Mouse (Mus musculus) CH12.LX (cell line): ENCODE data around the gene Exoc3l2. TPM values are rescaled to one million over a fixed set of nuclear protein-coding genes. Genes with fewer than 3 reads are reported as not detected.

Experiments
- DNase-seq: peaks from one replicate; pipeline ENCODE4 v3.0.0-alpha.2; 2013; ENCODE audit errors: extremely low read depth
- H3K27ac ChIP-seq: 2 replicates; pipeline ENCODE4 v1.5.1; 2012; ENCODE audit warnings: low read depth, mild to moderate bottlenecking, control low read depth, moderate library complexity; ENCODE audit not compliant: insufficient read depth
- H3K27me3 ChIP-seq: replicated peaks from 2 replicates; pipeline ENCODE3; 2012; ENCODE audit warnings: inconsistent platforms
- H3K36me3 ChIP-seq, 2 experiments: replicated peaks in 1 of 2; 2 replicates each; pipeline versions ENCODE3 to v1.6.1; 2012; ENCODE audit warnings: inconsistent platforms in 1 of 2, low read length in 1 of 2, mild to moderate bottlenecking in 1 of 2, mixed read lengths in 1 of 2, moderate library complexity in 1 of 2; ENCODE audit not compliant: control insufficient read depth in 1 of 2, insufficient read depth in 1 of 2
- H3K4me1 ChIP-seq, 2 experiments: 2 replicates each; pipeline ENCODE4 v1.6.1; 2012; ENCODE audit warnings: inconsistent platforms in 1 of 2, moderate library complexity in 1 of 2; ENCODE audit not compliant: insufficient read depth in 2 of 2, control insufficient read depth in 1 of 2
- H3K4me2 ChIP-seq: 2 replicates; pipeline ENCODE4 v1.6.1; 2012; ENCODE audit warnings: low read depth, mild to moderate bottlenecking, control low read depth; ENCODE audit not compliant: poor library complexity, insufficient read depth, severe bottlenecking
- H3K4me3 ChIP-seq, 3 experiments: fragments of 150-350 bp in 1 of 3; sonication (generic) in 1 of 3; replicated peaks in 1 of 3; 2 replicates each; pipeline versions ENCODE3 to v1.5.1; 2011 to 2012; ENCODE audit warnings: low read depth in 2 of 3, low read length in 2 of 3, mild to moderate bottlenecking in 2 of 3, moderate library complexity in 2 of 3, control low read depth in 1 of 3, improper control_type of control experiment in 1 of 3, inconsistent platforms in 1 of 3, mixed read lengths in 1 of 3; ENCODE audit not compliant: poor library complexity in 1 of 3
- H3K79me2 ChIP-seq: replicated peaks from 2 replicates; pipeline ENCODE4 v1.6.1; 2012; ENCODE audit warnings: mild to moderate bottlenecking, moderate library complexity; ENCODE audit not compliant: control insufficient read depth, poor library complexity, insufficient read depth, severe bottlenecking; ENCODE audit errors: extremely low read depth
- H3K9ac ChIP-seq: 2 replicates; pipeline ENCODE4 v1.6.1; 2012; ENCODE audit warnings: low read depth, mild to moderate bottlenecking, control low read depth, moderate library complexity; ENCODE audit not compliant: insufficient read depth
- H3K9me3 ChIP-seq: replicated peaks from 2 replicates; pipeline ENCODE3; 2012; ENCODE audit warnings: low read length, inconsistent platforms, mixed read lengths
- CHD2 ChIP-seq: IDR thresholded peaks from 2 replicates; pipeline ENCODE4 v1.6.1; 2011; ENCODE audit warnings: low read length, improper control_type of control experiment
- CTCF ChIP-seq, 2 experiments: IDR thresholded peaks in 1 of 2; conservative IDR thresholded peaks in 1 of 2; 2 replicates each; pipeline ENCODE4 v1.5.1; 2011 to 2012; ENCODE audit warnings: low read depth in 2 of 2, low read length in 2 of 2, improper control_type of control experiment in 1 of 2, inconsistent platforms in 1 of 2, mild to moderate bottlenecking in 1 of 2, moderate library complexity in 1 of 2
- EP300 ChIP-seq: IDR thresholded peaks from 2 replicates; pipeline ENCODE4 v1.6.1; 2011; ENCODE audit warnings: low read length, improper control_type of control experiment
- ETS1 ChIP-seq: conservative IDR thresholded peaks from 2 replicates; pipeline ENCODE4 v1.6.1; 2012; ENCODE audit warnings: low read depth, mild to moderate bottlenecking, inconsistent platforms, low read length, improper control_type of control experiment, moderate library complexity
- GABPA ChIP-seq: IDR thresholded peaks from 2 replicates; pipeline ENCODE4 v1.6.1; 2012; ENCODE audit warnings: low read depth, low read length, improper control_type of control experiment, inconsistent platforms; ENCODE audit not compliant: insufficient replicate concordance
- IRF4 ChIP-seq: IDR thresholded peaks from 2 replicates; pipeline ENCODE4 v1.6.1; 2014; ENCODE audit warnings: low read depth, mild to moderate bottlenecking, inconsistent platforms, low read length, improper control_type of control experiment
- JUND ChIP-seq: conservative IDR thresholded peaks from 2 replicates; pipeline ENCODE4 v1.6.1; 2011; ENCODE audit warnings: low read depth, low read length, improper control_type of control experiment
- KAT2A ChIP-seq: IDR thresholded peaks from 2 replicates; pipeline ENCODE4 v1.6.1; 2012; ENCODE audit warnings: low read length, improper control_type of control experiment, inconsistent platforms; ENCODE audit not compliant: insufficient replicate concordance
- MAX ChIP-seq: IDR thresholded peaks from 2 replicates; pipeline ENCODE4 v1.6.1; 2011; ENCODE audit warnings: low read length, improper control_type of control experiment
- MXI1 ChIP-seq: IDR thresholded peaks from 2 replicates; pipeline ENCODE4 v1.6.1; 2011; ENCODE audit warnings: mild to moderate bottlenecking, low read depth, low read length, improper control_type of control experiment
- NELFE ChIP-seq: IDR thresholded peaks from 2 replicates; pipeline ENCODE4 v1.6.1; 2011; ENCODE audit warnings: low read depth, low read length, improper control_type of control experiment
- POLR2A ChIP-seq: IDR thresholded peaks from 2 replicates; pipeline ENCODE4 v1.6.1; 2011; ENCODE audit warnings: low read depth, mild to moderate bottlenecking, improper control_type of control experiment, low read length
- RAD21 ChIP-seq: IDR thresholded peaks from 2 replicates; pipeline ENCODE4 v1.6.1; 2011; ENCODE audit warnings: low read depth, mild to moderate bottlenecking, low read length, improper control_type of control experiment, moderate library complexity
- RCOR1 ChIP-seq: conservative IDR thresholded peaks from 2 replicates; pipeline ENCODE4 v1.6.1; 2012; ENCODE audit warnings: low read depth, mild to moderate bottlenecking, inconsistent platforms, low read length, improper control_type of control experiment
- SMC3 ChIP-seq: IDR thresholded peaks from 2 replicates; pipeline ENCODE4 v1.6.1; 2011; ENCODE audit warnings: low read depth, low read length, improper control_type of control experiment
- TBP ChIP-seq: conservative IDR thresholded peaks from 2 replicates; pipeline ENCODE4 v1.6.1; 2011; ENCODE audit warnings: low read depth, low read length, improper control_type of control experiment
- USF1 ChIP-seq: IDR thresholded peaks from 2 replicates; pipeline ENCODE4 v1.6.1; 2014; ENCODE audit warnings: low read depth, mild to moderate bottlenecking, inconsistent platforms, low read length, improper control_type of control experiment
- ZNF384 ChIP-seq: IDR thresholded peaks from 2 replicates; pipeline ENCODE4 v1.6.1; 2012; ENCODE audit warnings: low read depth, low read length, improper control_type of control experiment, inconsistent platforms
- dilution Hi-C: fragments of 300-500 bp; cut with MboI; formaldehyde crosslinking; loops from 2 replicates; pipeline ENCODE4 v1.14.3; 2020; ENCODE audit warnings: low sequenced_read_pairs; ENCODE audit not compliant: extremely low pct_unique_long_range_greater_than_20kb, extremely low pct_ligation_motif_present
- in situ Hi-C: fragments of 300-500 bp; cut with MboI; formaldehyde crosslinking; loops from 3 replicates; pipeline ENCODE4 v1.14.3; 2019; ENCODE audit warnings: low sequenced_read_pairs, low pct_ligation_motif_present, low pct_unique_long_range_greater_than_20kb, mixed read lengths
- polyA plus RNA-seq: library from polyadenylated mRNA; unstranded; fragments of >175 nt; gene quantifications from 2 replicates; pipeline ENCODE4 v1.2.1, GENCODE M21; 2012; ENCODE audit warnings: low read depth; ENCODE audit not compliant: insufficient read length
- total RNA-seq, 2 experiments: library from RNA; depleted of rRNA; stranded (reverse); fragments of 300-350 nt in 1 of 2; fragments of >200 nt in 1 of 2; gene quantifications; 2 replicates each; pipeline ENCODE4 v1.2.3; 2012 to 2014

The Exoc3l2 gene
- total and polyA plus RNA-seq, 3 experiments: 0.08 TPM; not detected in 2

GRCm38 (mm10) chr7:19443344-19443743 is 19.8 kb upstream of the Exoc3l2 start:
- no peak overlapping the region for H3K4me3 ChIP-seq
- in situ Hi-C loops (no loop called here), dilution Hi-C loops (no loop called here)
- no peaks in the 10 kb centered on the region for H3K27me3 ChIP-seq
- H3K79me2 ChIP-seq: no peaks in the 10 kb centered on the region
- no peak overlapping the region for H3K9ac ChIP-seq
- H3K27ac ChIP-seq: no peak overlapping the region
- no peak overlapping the region for H3K4me2 ChIP-seq
- no peaks in the 10 kb centered on the region for H3K9me3 ChIP-seq
- peaks cover 6 to 19% of the 10 kb centered on the region in 2 experiments; a peak in 2 of 4 replicates for H3K4me1 ChIP-seq
- H3K36me3 ChIP-seq: peaks cover 59 to 75% of the 10 kb centered on the region in 2 experiments
- peak; percentile 86 to 99 for TF ChIP-seq CTCF (conservative IDR thresholded peaks at IDR 0.05 in 1 of 2, IDR thresholded peaks at IDR 0.05 in 1 of 2; ENCODE audit: low read depth in 2 of 2, low read length in 2 of 2)
- no peak for TF ChIP-seq USF1
- 0 out of 2 replicates have a peak, but pooled peaks have one; percentile 15 for TF ChIP-seq IRF4
- peak; percentile 75 for TF ChIP-seq SMC3
- peak; percentile 85 for TF ChIP-seq RAD21
- TF ChIP-seq, all 38 proteins: peak for 4
- peak; percentile 70 for DNase-seq

GRCm38 (mm10) chr7:19444801-19445200 is 18.3 kb upstream of the Exoc3l2 start:
- Histone ChIP-seq H3K79me2 (no peaks in the 10 kb centered on the region), H3K27me3 (no peaks in the 10 kb centered on the region), H3K4me2 (no peak overlapping the region), H3K4me1 (peaks cover 6 to 21% of the 10 kb centered on the region in 2 experiments; a peak in 2 of 4 replicates), H3K27ac (no peak overlapping the region), H3K9ac (no peak overlapping the region), H3K4me3 (no peak overlapping the region), H3K9me3 (no peaks in the 10 kb centered on the region), H3K36me3 (peaks cover 64 to 85% of the 10 kb centered on the region in 2 experiments)
- DNase-seq: no peak
- TF ChIP-seq NELFE (no peak), RCOR1 (no peak), RAD21 (no peak), ETS1 (no peak), GABPA (no peak), TBP (no peak), KAT2A (no peak), ZNF384 (no peak), JUND (no peak), USF1 (no peak), POLR2A (no peak)
- in situ Hi-C loops: no loop called here
- dilution Hi-C loops: no loop called here

- peaks cover 4 to 10% of the 10 kb centered on the region in 2 experiments; a peak in 2 of 4 replicates for H3K4me1 ChIP-seq
- H3K36me3 ChIP-seq: peaks cover 46 to 84% of the 10 kb centered on the region in 2 experiments
- H3K9ac ChIP-seq: no peak overlapping the region
- dilution Hi-C loops (no loop called here), in situ Hi-C loops (no loop called here)
- no peaks in the 10 kb centered on the region for H3K79me2 ChIP-seq
- no peaks in the 10 kb centered on the region for H3K27me3 ChIP-seq
- no peak overlapping the region for H3K4me3 ChIP-seq
- no peaks in the 10 kb centered on the region for H3K9me3 ChIP-seq
- DNase-seq: no peak
- H3K4me2 ChIP-seq: no peak overlapping the region
- TF ChIP-seq EP300: no peak
- no peak for TF ChIP-seq USF1
- no peak for TF ChIP-seq MXI1
- TF ChIP-seq RCOR1: no peak
- TF ChIP-seq MAX: no peak
- no peak for TF ChIP-seq TBP
- no peak for TF ChIP-seq CHD2
- TF ChIP-seq, all 38 proteins: peak for 0
- H3K27ac ChIP-seq: no peak overlapping the region
These were observed 15.4 kb upstream of the Exoc3l2 start for GRCm38 (mm10) chr7:19447689-19448088.
